Mouse (Mus musculus): ENCODE measurements around the gene AC131692.1. TPM values are rescaled to one million over a fixed set of nuclear protein-coding genes. Genes with fewer than 3 reads are reported as not detected.

AC131692.1 gene
- polyA plus RNA-seq (2015; fragmentation: Nextera tagmentation; extraction: Ambion mirVana), result 0.47 TPM in 1 of 2 replicates, not detected in the other

GRCm38 (mm10) chr19:6094119-6094518 is at the start of gene AC131692.1:
TSS of gene AC131692.1 (plus strand) at chr19:6094419.
- Histone ChIP-seq H3K9ac (no peak within 1 kb of the TSS), H3K4me3 (no peak within 1 kb of the TSS), H3K27ac (no peak within 1 kb of the TSS), H3K27me3 (no peaks in the 10 kb centered on the region), H3K4me1 (no peaks in the 10 kb centered on the region), H3K36me3 (peaks cover 57% of the 10 kb centered on the region), H3K9me3 (no peaks in the 10 kb centered on the region), H3K4me2 (no peak within 1 kb of the TSS)
- ATAC-seq (ENCODE audit: insufficient number of reproducible peaks, low FRiP score, low TSS enrichment, low read depth), result no peak
- 91% methylated on average over 7 of the region's 7 CpGs for WGBS

GRCm38 (mm10) chr19:6045366-6046293 is 48.6 kb upstream of the AC131692.1 start:
- 15% methylated on average over 20 of the region's 20 CpGs for WGBS
- Histone ChIP-seq H3K9ac (peak overlapping the region; percentile 82), H3K4me3 (peak overlapping the region; percentile 97), H3K9me3 (no peaks in the 10 kb centered on the region), H3K27ac (peak overlapping the region; percentile 99), H3K36me3 (peaks cover 30% of the 10 kb centered on the region), H3K27me3 (no peaks in the 10 kb centered on the region), H3K4me2 (peak overlapping the region; percentile 81), H3K4me1 (peaks cover 23% of the 10 kb centered on the region)
- no peak for ATAC-seq (ENCODE audit: insufficient number of reproducible peaks, low FRiP score, low TSS enrichment, low read depth)

- H3K27me3 ChIP-seq, result no peaks in the 10 kb centered on the region
- under 1% methylated on average over 65 of the region's 65 CpGs for WGBS
- peak within 1 kb of the TSS; percentile 99 for H3K27ac ChIP-seq
- H3K4me3 ChIP-seq, result peak within 1 kb of the TSS; percentile 97
- H3K4me2 ChIP-seq, result peak within 1 kb of the TSS; percentile 81
- H3K9ac ChIP-seq, result peak within 1 kb of the TSS; percentile 82
- peaks cover 23% of the 10 kb centered on the region for H3K4me1 ChIP-seq
- ATAC-seq (ENCODE audit: insufficient number of reproducible peaks, low FRiP score, low TSS enrichment, low read depth), result peak; percentile 90
- peaks cover 39% of the 10 kb centered on the region for H3K36me3 ChIP-seq
- no peaks in the 10 kb centered on the region for H3K9me3 ChIP-seq
Measured at GRCm38 (mm10) chr19:6046294-6047153, 47.7 kb upstream of the AC131692.1 start, which contains the start of gene Syvn1. TSS of gene Syvn1 (plus strand) at chr19:6046576.

- Histone ChIP-seq H3K27me3 (no peaks in the 10 kb centered on the region), H3K4me2 (peak overlapping the region; percentile 81), H3K9me3 (no peaks in the 10 kb centered on the region), H3K4me3 (peak overlapping the region; percentile 97), H3K27ac (peak overlapping the region; percentile 99), H3K9ac (peak overlapping the region; percentile 82), H3K4me1 (peaks cover 23% of the 10 kb centered on the region), H3K36me3 (peaks cover 47% of the 10 kb centered on the region)
- 1% methylated on average over 43 of the region's 44 CpGs for WGBS
- ATAC-seq (ENCODE audit: insufficient number of reproducible peaks, low FRiP score, low TSS enrichment, low read depth), result no peak
Measured at GRCm38 (mm10) chr19:6047154-6047898, 46.9 kb upstream of the AC131692.1 start.

- no peak for ATAC-seq (ENCODE audit: insufficient number of reproducible peaks, low FRiP score, low TSS enrichment, low read depth)
- peak overlapping the region; percentile 97 for H3K4me3 ChIP-seq
- WGBS, result 86% methylated on average over 8 of the region's 8 CpGs
- peak overlapping the region; percentile 99; the same call in 1 of the 2 replicates for H3K27ac ChIP-seq
- peaks cover 23% of the 10 kb centered on the region for H3K4me1 ChIP-seq
- H3K36me3 ChIP-seq, result peaks cover 52% of the 10 kb centered on the region
- no peaks in the 10 kb centered on the region for H3K27me3 ChIP-seq
- peak overlapping the region; percentile 82 for H3K9ac ChIP-seq
- no peaks in the 10 kb centered on the region for H3K9me3 ChIP-seq
- H3K4me2 ChIP-seq, result peak overlapping the region; percentile 81
Measured at GRCm38 (mm10) chr19:6047899-6048166, 46.4 kb upstream of the AC131692.1 start.

- Histone ChIP-seq H3K4me3 (no peak overlapping the region), H3K27ac (no peak overlapping the region), H3K9ac (0 out of 2 replicates have a peak overlapping the region, but pooled peaks have one; percentile 82), H3K27me3 (no peaks in the 10 kb centered on the region), H3K4me2 (no peak overlapping the region), H3K9me3 (no peaks in the 10 kb centered on the region), H3K4me1 (peaks cover 26% of the 10 kb centered on the region), H3K36me3 (peaks cover 62% of the 10 kb centered on the region)
- no peak for ATAC-seq (ENCODE audit: insufficient number of reproducible peaks, low FRiP score, low TSS enrichment, low read depth)
- 84% methylated on average over 11 of the region's 11 CpGs for WGBS
Measured at GRCm38 (mm10) chr19:6048681-6049410, 45.4 kb upstream of the AC131692.1 start.

- Histone ChIP-seq H3K4me3 (no peak overlapping the region), H3K4me1 (peaks cover 28% of the 10 kb centered on the region), H3K9ac (no peak overlapping the region), H3K36me3 (peaks cover 80% of the 10 kb centered on the region), H3K9me3 (no peaks in the 10 kb centered on the region), H3K4me2 (no peak overlapping the region), H3K27ac (no peak overlapping the region), H3K27me3 (no peaks in the 10 kb centered on the region)
- 89% methylated on average over 7 of the region's 7 CpGs for WGBS
- ATAC-seq (ENCODE audit: insufficient number of reproducible peaks, low FRiP score, low TSS enrichment, low read depth), result no peak
Measured at GRCm38 (mm10) chr19:6052516-6052915, 41.7 kb upstream of the AC131692.1 start.

- no peak overlapping the region for H3K9ac ChIP-seq
- 76% methylated on average over 5 of the region's 5 CpGs for WGBS
- ATAC-seq (ENCODE audit: insufficient number of reproducible peaks, low FRiP score, low TSS enrichment, low read depth), result no peak
Measured at GRCm38 (mm10) chr19:6054296-6054695, 39.9 kb upstream of the AC131692.1 start.

GRCm38 (mm10) chr19:6056696-6057095 is 37.5 kb upstream of the AC131692.1 start:
- Histone ChIP-seq H3K4me1 (peaks cover 27% of the 10 kb centered on the region), H3K27me3 (no peaks in the 10 kb centered on the region), H3K9me3 (no peaks in the 10 kb centered on the region), H3K36me3 (peaks cover 50% of the 10 kb centered on the region), H3K27ac (no peak overlapping the region), H3K4me2 (peak overlapping the region; percentile 66), H3K4me3 (peak overlapping the region; percentile 90), H3K9ac (peak overlapping the region; percentile 67)
- ATAC-seq (ENCODE audit: insufficient number of reproducible peaks, low FRiP score, low TSS enrichment, low read depth), result no peak
- WGBS, result 58% methylated on average over 4 of the region's 4 CpGs

More at GRCm38 (mm10) chr19:6054296-6054695, 39.9 kb upstream of the AC131692.1 start:
- H3K27ac ChIP-seq, result no peak overlapping the region
- H3K4me3 ChIP-seq, result no peak overlapping the region
- H3K36me3 ChIP-seq, result peaks cover 69% of the 10 kb centered on the region
- no peak overlapping the region for H3K4me2 ChIP-seq
- H3K4me1 ChIP-seq, result peaks cover 21% of the 10 kb centered on the region
- no peaks in the 10 kb centered on the region for H3K27me3 ChIP-seq
- no peaks in the 10 kb centered on the region for H3K9me3 ChIP-seq

- peaks cover 42% of the 10 kb centered on the region for H3K36me3 ChIP-seq
- WGBS, result under 1% methylated on average over 63 of the region's 63 CpGs
- no peaks in the 10 kb centered on the region for H3K27me3 ChIP-seq
- peak within 1 kb of the TSS; percentile 90 for H3K4me3 ChIP-seq
- H3K4me1 ChIP-seq, result peaks cover 35% of the 10 kb centered on the region
- H3K9ac ChIP-seq, result peak within 1 kb of the TSS; percentile 90
- peak within 1 kb of the TSS; percentile 84 for H3K27ac ChIP-seq
- H3K9me3 ChIP-seq, result no peaks in the 10 kb centered on the region
- H3K4me2 ChIP-seq, result peak within 1 kb of the TSS; percentile 70
- ATAC-seq (ENCODE audit: insufficient number of reproducible peaks, low FRiP score, low TSS enrichment, low read depth), result peak; percentile 87
Measured at GRCm38 (mm10) chr19:6057313-6058096, 36.7 kb upstream of the AC131692.1 start, which contains the start of the genes Mrpl49 and Fau. TSS of gene Mrpl49 (minus strand) at chr19:6057785. TSS of gene Fau (plus strand) at chr19:6057844.

Data from limb, embryonic 15.5 days (tissue).